Mouse (Mus musculus) liver, embryonic 16.5 days (tissue): ENCODE data around the gene Rilp. TPM values are rescaled to one million over a fixed set of nuclear protein-coding genes. Genes with fewer than 3 reads are reported as not detected.

Experiments used
- ATAC-seq: fragments of 200-750 bp; cut with Nextera tagmentation; 2 replicates; pipeline ENCODE4 v1.8.0; 2017; ENCODE audit warnings: low read depth, mild to moderate bottlenecking, moderate number of reproducible peaks, moderate library complexity
- H3K27ac ChIP-seq: fragments of 300-500 bp; sonication (generic); 2 replicates; pipeline ENCODE4 v1.5.1; 2014; ENCODE audit warnings: mild to moderate bottlenecking, low read length
- H3K27me3 ChIP-seq: fragments of 300-500 bp; sonication (generic); 2 replicates; pipeline ENCODE4 v1.6.1; 2014; ENCODE audit warnings: low read depth, low read length, mixed read lengths; ENCODE audit not compliant: control insufficient read depth, insufficient read depth
- H3K36me3 ChIP-seq: fragments of 300-500 bp; sonication (generic); 2 replicates; pipeline ENCODE4 v1.6.1; 2014; ENCODE audit warnings: mild to moderate bottlenecking; ENCODE audit not compliant: control insufficient read depth, insufficient read depth
- H3K4me1 ChIP-seq: fragments of 300-500 bp; sonication (generic); 2 replicates; pipeline ENCODE4 v1.6.1; 2014; ENCODE audit warnings: low read depth, low read length, mixed read lengths; ENCODE audit not compliant: control insufficient read depth
- H3K4me2 ChIP-seq: fragments of 300-500 bp; sonication (generic); 2 replicates; pipeline ENCODE4 v1.6.1; 2014; ENCODE audit warnings: low read depth, low read length, mixed read lengths
- H3K4me3 ChIP-seq: fragments of 300-500 bp; sonication (generic); 2 replicates; pipeline ENCODE4 v1.5.1; 2014; ENCODE audit warnings: low read depth, mild to moderate bottlenecking, low read length
- H3K9ac ChIP-seq: fragments of 300-500 bp; sonication (generic); 2 replicates; pipeline ENCODE4 v1.6.1; 2014; ENCODE audit warnings: low read depth, low read length
- H3K9me3 ChIP-seq: fragments of 300-500 bp; sonication (generic); replicated peaks from 2 replicates; pipeline ENCODE4 v1.6.1; 2016; ENCODE audit warnings: low read length; ENCODE audit not compliant: control insufficient read depth
- WGBS: fragments of 180-500 bp; shearing (Covaris S2); extraction: QIAGEN DNeasy Blood & Tissue Kit; methylation state at CpG from one replicate; pipeline ENCODE4 v1.1.7; 2014; ENCODE audit not compliant: insufficient replicate concordance; 5-methylcytosine and 5-hydroxymethylcytosine counted together
- polyA plus RNA-seq: library from polyadenylated mRNA; unstranded; fragments of >200 nt; fragmentation: Nextera tagmentation; extraction: Ambion mirVana; gene quantifications from 2 replicates; pipeline ENCODE4 v1.2.1, GENCODE M21; 2015

The Rilp gene
- polyA plus RNA-seq, 1 experiment from 2014 or later = 4.7 TPM

DNA sequence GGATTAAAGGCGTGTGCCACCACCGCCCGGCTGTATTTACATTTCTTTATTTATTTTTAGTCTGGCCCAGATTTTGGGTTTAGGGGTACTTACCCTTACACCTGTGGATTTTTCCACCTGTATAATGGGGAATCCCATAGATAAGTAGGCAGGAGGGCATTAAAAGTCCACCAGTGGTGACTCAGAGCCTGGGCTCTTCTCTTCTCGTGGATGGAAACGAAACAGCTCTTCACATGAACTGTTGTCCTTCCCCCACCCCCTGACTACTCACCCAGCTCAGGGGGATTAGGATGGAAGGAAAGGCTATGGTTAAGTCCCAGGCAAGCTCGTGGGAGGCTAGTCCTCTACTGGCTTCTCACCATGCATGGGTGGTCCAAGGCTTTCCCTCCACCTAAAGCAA is 45.5 kb upstream of the Rilp start:
- H3K4me3 ChIP-seq = no peak overlapping the region
- no peak overlapping the region for H3K9ac ChIP-seq
- no peak overlapping the region for H3K4me2 ChIP-seq
- no peak for ATAC-seq
- peaks cover 3% of the 10 kb centered on the region; the same call in 1 of the 2 replicates for H3K9me3 ChIP-seq
- 80% methylated on average over 6 of the region's 6 CpGs for WGBS
- peaks cover 29% of the 10 kb centered on the region for H3K36me3 ChIP-seq
- H3K27ac ChIP-seq = no peak overlapping the region
- peaks cover 49% of the 10 kb centered on the region for H3K4me1 ChIP-seq
- no peaks in the 10 kb centered on the region for H3K27me3 ChIP-seq

DNA sequence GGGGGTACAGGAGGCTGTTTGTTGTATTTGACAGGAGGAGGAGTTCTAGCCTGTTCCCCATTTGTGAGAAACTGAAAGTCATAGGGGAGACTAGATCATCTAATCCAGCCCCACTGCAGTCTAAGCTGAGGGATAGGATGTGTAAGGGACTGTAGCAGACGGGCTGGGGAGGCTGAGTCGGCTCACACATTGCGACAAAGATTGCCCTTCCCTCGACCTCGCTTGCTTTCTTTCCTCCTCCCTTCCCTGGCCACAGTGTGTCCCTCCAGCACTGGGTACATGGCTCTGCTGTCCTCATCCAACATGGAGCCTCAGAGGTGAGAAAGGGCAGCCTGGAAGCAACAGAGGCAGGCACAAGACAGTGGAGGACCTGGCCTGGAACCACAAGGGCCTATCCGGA is 44.8 kb upstream of the Rilp start:
- 77% methylated on average over 6 of the region's 6 CpGs for WGBS
- Histone ChIP-seq H3K4me1 (peaks cover 44% of the 10 kb centered on the region), H3K27ac (no peak overlapping the region), H3K9me3 (peaks cover 3% of the 10 kb centered on the region; the same call in 1 of the 2 replicates), H3K27me3 (no peaks in the 10 kb centered on the region), H3K36me3 (peaks cover 29% of the 10 kb centered on the region), H3K4me2 (no peak overlapping the region), H3K9ac (no peak overlapping the region), H3K4me3 (no peak overlapping the region)
- ATAC-seq = no peak

DNA sequence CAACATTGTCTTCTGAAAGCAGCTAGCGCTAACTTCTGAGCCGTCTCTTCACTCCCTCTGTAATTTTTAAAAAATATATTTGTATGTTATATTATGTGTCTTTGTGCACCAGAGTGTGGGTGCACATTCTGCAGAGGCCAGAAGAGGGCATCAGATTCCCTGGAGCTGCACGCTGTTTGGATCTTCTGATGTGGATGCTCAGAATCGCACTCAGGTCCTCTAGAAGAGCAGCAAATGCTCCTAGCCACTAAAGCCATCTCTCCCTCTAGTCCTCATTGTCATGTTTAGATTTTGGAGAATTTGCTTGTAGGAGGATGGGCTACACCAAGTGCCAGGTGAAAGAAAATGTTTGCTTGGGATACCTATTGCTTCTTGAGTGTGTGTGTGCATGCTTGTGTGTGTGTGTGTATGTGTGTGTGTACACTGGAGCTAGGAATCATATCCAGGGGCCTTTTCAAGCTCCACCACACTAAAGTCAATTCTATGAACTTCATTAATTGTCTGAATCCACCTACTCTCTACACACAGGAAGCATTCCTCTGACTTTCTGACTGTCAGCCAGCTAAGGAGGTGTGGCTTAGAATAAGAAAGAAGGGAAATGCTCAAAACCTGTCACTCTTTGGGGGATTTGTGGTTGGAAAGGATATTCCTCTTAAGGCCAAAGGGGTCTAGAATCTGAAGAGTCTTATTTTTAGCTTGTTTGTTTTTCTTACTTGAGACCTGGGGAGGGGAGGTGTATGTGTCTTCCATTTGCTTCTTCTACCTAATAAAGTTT is 43.0 kb upstream of the Rilp start:
- peaks cover 42% of the 10 kb centered on the region for H3K4me1 ChIP-seq
- 95% methylated on average over 4 of the region's 4 CpGs for WGBS
- H3K9me3 ChIP-seq = peaks cover 3% of the 10 kb centered on the region; the same call in 1 of the 2 replicates
- ATAC-seq = no peak
- no peak overlapping the region for H3K9ac ChIP-seq
- no peak overlapping the region for H3K4me3 ChIP-seq
- H3K27ac ChIP-seq = no peak overlapping the region
- H3K36me3 ChIP-seq = peaks cover 29% of the 10 kb centered on the region
- H3K4me2 ChIP-seq = peak overlapping the region; percentile 69
- H3K27me3 ChIP-seq = no peaks in the 10 kb centered on the region

DNA sequence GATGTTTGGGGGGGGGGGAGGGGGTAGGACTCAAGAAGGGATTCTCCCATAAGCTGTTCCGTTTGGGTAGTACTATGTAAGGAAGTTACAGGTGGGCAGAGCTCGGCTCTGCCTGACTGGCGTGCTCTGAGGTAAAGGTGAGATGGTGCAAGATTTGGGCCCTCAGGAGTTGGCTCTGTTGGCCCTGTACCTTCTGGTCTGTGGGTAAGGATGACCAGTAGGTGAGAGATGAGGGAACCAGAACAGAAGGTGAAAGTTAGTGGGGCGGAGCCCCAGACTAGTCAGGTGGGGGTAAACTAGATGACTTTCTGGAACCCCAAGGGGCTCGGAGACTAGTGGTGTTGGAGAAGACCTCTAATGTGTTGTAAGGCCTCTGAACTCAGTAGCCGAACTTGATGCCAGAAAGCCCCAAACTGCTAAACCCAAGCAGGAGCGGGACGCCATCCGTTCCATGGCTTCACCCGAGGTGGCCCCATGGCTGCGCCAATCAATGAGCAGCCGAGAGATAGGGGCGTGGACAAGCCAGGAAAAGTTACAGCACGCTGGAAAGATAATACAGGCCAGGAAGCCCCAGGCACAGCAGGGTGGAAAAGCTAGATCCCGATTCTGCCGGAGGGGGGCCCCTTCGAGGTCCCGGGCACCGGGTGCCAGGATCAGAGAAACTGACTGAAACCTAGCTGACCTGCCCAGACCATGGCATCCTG is 42.2 kb upstream of the Rilp start:
- 15% methylated on average over 19 of the region's 19 CpGs for WGBS
- H3K4me1 ChIP-seq = peaks cover 43% of the 10 kb centered on the region

DNA sequence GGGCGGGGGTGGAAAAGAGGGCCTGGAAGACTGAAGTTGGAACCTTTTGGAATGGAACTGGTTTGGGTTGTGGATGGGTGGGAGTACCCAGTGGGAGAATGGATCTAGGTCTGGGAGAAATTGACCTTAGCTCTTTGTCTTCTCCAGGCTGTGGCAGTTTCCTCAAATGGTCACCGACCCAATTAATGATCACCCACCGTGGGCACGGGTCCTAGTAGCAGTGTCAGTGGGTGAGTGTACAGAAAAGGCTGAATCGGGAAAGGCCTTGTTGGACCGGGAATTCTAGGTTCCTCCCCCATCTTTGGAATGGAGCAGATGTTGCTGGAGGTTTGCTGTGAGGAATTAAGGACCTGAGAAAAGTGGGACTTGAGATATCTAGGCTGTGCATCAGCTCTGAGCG is 41.5 kb upstream of the Rilp start:
- peak overlapping the region; percentile 54; the same call in 1 of the 2 replicates for H3K27ac ChIP-seq
- peak overlapping the region; percentile 56 for H3K9ac ChIP-seq
- no peaks in the 10 kb centered on the region for H3K27me3 ChIP-seq
- peaks cover 27% of the 10 kb centered on the region for H3K36me3 ChIP-seq
- H3K9me3 ChIP-seq = peaks cover 3% of the 10 kb centered on the region; the same call in 1 of the 2 replicates
- ATAC-seq = no peak
- H3K4me1 ChIP-seq = peaks cover 41% of the 10 kb centered on the region
- H3K4me2 ChIP-seq = peak overlapping the region; percentile 69
- WGBS = 52% methylated on average over 7 of the region's 7 CpGs
- H3K4me3 ChIP-seq = peak overlapping the region; percentile 56

More for the DNA sequence above, 42.2 kb upstream of the Rilp start:
- peaks cover 3% of the 10 kb centered on the region; the same call in 1 of the 2 replicates for H3K9me3 ChIP-seq
- no peaks in the 10 kb centered on the region for H3K27me3 ChIP-seq
- H3K9ac ChIP-seq = peak overlapping the region; percentile 56
- H3K36me3 ChIP-seq = peaks cover 29% of the 10 kb centered on the region
- ATAC-seq = peak; percentile 75
- peak overlapping the region; percentile 56 for H3K4me3 ChIP-seq
- H3K4me2 ChIP-seq = peak overlapping the region; percentile 69
- peak overlapping the region; percentile 54 for H3K27ac ChIP-seq

DNA sequence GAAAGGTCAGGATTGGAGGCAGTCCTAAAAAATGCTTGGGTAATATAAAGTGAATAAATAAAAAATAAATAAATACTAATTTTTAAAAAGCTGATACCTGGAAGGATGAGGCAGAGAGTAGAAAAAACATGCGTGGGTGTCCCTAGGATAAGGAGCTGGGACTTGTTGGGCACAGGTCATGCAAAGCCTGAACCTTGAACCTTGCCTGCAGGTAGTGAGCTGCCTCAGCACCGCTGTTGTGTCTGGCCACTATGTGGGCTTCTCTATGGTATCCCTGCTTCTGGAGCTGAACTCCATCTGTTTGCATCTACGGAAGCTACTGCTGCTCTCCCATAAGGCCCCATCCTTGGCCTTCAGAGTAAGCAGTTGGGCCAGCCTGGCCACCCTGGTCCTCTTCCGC is 40.6 kb upstream of the Rilp start:
- H3K4me2 ChIP-seq = no peak overlapping the region
- ATAC-seq = no peak
- no peak overlapping the region for H3K9ac ChIP-seq
- peaks cover 23% of the 10 kb centered on the region for H3K36me3 ChIP-seq
- H3K4me1 ChIP-seq = peaks cover 35% of the 10 kb centered on the region
- H3K4me3 ChIP-seq = no peak overlapping the region
- peaks cover 3% of the 10 kb centered on the region; the same call in 1 of the 2 replicates for H3K9me3 ChIP-seq
- H3K27ac ChIP-seq = no peak overlapping the region
- 79% methylated on average over 4 of the region's 4 CpGs for WGBS
- no peaks in the 10 kb centered on the region for H3K27me3 ChIP-seq

DNA sequence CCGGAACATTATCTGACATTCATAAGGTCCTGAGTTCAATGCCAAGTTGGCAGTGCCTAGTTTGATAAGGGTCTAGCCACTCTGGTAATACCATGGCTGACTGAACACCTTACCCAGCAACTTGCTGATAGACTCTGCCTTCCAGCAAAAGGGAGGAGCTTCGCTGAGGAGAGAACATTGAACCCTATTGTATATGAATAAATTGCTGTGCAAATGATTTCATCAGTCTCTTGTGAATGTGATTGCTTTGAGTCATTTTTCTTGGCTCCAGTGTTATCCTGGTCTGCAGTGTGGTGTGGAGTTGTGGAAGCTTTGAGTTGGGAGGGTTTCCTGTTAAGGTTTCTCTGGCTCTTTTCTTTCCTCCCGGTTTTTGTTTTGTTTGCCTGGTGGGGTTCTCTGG is 39.2 kb upstream of the Rilp start:
- Histone ChIP-seq H3K4me2 (no peak overlapping the region), H3K4me1 (peaks cover 31% of the 10 kb centered on the region), H3K36me3 (peaks cover 9% of the 10 kb centered on the region), H3K4me3 (no peak overlapping the region), H3K9me3 (peaks cover 3% of the 10 kb centered on the region; the same call in 1 of the 2 replicates), H3K27me3 (no peaks in the 10 kb centered on the region), H3K9ac (no peak overlapping the region), H3K27ac (no peak overlapping the region)
- 57% methylated on average over 3 of the region's 3 CpGs for WGBS
- ATAC-seq = no peak

DNA sequence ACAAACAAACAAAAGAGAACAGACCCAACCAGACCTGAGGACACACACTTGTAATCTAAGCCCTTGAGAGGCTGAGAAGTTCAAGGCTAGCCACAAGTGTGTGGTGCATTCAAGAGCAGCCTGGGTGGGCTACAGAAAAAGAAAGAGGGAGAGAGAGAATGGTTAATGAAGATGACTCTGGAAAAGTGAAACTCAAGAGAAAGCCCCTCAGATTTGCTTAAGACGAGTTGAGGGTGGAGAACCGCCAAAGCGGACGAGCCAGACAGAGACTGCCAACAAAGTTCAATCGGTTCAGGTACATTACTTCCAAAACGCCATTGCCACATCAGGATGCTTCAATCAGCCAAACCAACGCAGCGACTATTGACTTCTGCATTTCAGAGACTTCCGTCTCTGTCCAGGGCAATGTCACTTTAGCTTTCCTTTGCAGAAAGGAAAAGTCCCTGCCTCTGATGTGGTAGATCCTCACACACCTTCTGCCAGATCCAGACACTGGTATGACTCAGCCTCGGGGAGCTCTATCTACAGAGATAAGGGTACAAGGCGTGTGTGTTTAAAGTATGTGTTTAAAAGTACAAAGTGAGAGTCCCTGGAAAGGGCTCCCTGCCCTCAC is 37.3 kb upstream of the Rilp start:
- Histone ChIP-seq H3K27me3 (no peaks in the 10 kb centered on the region), H3K9me3 (no peaks in the 10 kb centered on the region), H3K4me1 (peaks cover 25% of the 10 kb centered on the region), H3K4me3 (no peak overlapping the region), H3K9ac (0 out of 2 replicates have a peak overlapping the region, but pooled peaks have one; percentile 14), H3K4me2 (no peak overlapping the region), H3K36me3 (no peaks in the 10 kb centered on the region), H3K27ac (no peak overlapping the region)
- WGBS = 33% methylated on average over 11 of the region's 11 CpGs
- ATAC-seq = peak; percentile 43; the same call in 1 of the 2 replicates
